Mouse (Mus musculus): ENCODE data around the gene Nfix.

DNA sequence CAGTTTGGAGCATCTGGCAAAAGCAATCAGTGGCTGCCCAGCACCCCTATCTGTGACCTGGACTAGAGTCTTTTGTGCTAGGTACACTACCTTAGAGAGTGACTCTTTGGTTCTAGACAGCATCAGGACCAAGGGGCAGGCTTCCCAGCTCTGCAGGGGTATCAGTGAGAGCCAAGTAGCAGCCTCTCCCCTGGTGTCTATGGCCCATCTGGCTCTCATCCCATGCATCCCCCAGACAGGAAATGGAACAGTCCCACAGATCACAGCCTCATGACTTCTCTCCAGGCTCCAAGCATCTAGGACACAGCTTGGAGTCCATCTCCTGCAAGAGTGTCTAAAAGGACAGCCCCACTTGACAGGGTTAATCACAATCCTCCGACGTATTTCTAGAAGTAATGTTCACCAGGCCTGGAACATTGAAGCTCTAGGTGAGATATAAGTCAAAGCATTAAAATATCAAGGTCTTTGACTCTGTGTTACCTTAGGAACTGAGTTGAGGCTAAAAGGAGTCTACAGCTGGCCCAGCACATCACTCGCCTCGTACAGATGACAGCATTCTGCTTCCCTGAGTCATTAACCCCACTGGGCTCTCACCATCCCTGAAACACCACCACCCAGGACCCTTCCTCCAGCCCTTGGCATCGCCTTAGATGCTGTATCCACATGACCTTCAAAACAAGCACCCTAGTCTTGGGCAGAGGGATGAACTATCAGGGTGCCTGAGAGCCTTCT, 81.0 kb downstream of the Nfix start:
- TF ChIP-seq CTCF (IDR thresholded peaks at IDR 0.05; ENCODE audit: borderline replicate concordance, extremely low read depth, insufficient read depth, insufficient read length) (no peak), POLR2A (IDR thresholded peaks at IDR 0.05; ENCODE audit: borderline replicate concordance, extremely low read depth, insufficient read depth, insufficient read length, poor library complexity, severe bottlenecking) (no peak)

Measured in brain, embryonic 14.5 days (tissue).